Mouse (Mus musculus): ENCODE results near the gene Pqbp1. TPM values are rescaled to one million over a fixed set of nuclear protein-coding genes. Genes with fewer than 3 reads are reported as not detected.

The Pqbp1 gene
- total and polyA plus RNA-seq, 3 experiments = 94.3 to 119 (median 96.6) TPM

DNA sequence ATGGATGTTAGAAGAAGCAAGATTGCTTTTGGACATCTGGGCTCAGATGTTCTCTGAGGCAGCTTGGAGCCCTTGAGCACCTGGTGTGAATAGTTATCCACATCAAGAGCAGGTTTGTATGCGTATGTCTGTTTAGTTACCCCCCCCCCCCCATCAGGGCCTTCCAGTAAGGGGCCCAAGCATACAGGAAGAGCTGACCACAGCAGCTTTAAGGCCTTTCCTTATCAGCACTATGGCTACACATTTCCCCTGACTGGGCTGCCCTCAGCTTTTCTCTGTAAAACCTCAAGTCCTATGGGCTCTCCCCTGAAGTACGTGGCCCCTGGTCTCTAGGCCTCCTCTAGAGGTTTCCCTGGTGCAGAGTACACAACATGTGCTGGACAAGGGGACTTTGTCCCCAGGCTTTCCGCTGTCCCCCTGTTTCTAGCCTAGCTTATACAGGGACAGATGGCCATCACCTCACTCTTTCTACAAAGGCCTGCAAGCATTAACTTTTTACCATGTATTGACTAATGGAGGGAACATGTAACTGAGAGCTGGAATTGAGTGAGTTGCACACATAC, 39.8 kb downstream of the Pqbp1 start:
- no peak for DNase-seq (ENCODE audit: extremely low read depth)
- H3K79me2 ChIP-seq (replicated peaks; ENCODE audit: control insufficient read depth, extremely low read depth, insufficient read depth, poor library complexity, severe bottlenecking) = peaks cover 36% of the 10 kb centered on the region
- no peak overlapping the region for H3K4me3 ChIP-seq (replicated peaks in 1 of 3; ENCODE audit: low read depth in 2 of 3, low read length in 2 of 3, poor library complexity in 1 of 3)
- H3K27me3 ChIP-seq (replicated peaks) = no peaks in the 10 kb centered on the region
- in situ Hi-C loops (cut with MboI; ENCODE audit: low pct_ligation_motif_present, low pct_unique_long_range_greater_than_20kb, low sequenced_read_pairs) (no loop called here), dilution Hi-C loops (cut with MboI; ENCODE audit: extremely low pct_ligation_motif_present, extremely low pct_unique_long_range_greater_than_20kb, low sequenced_read_pairs) (no loop called here)
- TF ChIP-seq ELF1 (IDR thresholded peaks at IDR 0.05; ENCODE audit: low read depth, low read length) (0 out of 2 replicates have a peak, but pooled peaks have one; percentile 34), IRF4 (IDR thresholded peaks at IDR 0.05; ENCODE audit: low read depth, low read length) (peak; percentile 36; the same call in 1 of the 2 replicates), E2F4 (IDR thresholded peaks at IDR 0.05; ENCODE audit: insufficient replicate concordance, low read depth, low read length) (no peak), POLR2A (IDR thresholded peaks at IDR 0.05; ENCODE audit: low read depth, low read length) (no peak), BHLHE40 (IDR thresholded peaks at IDR 0.05; ENCODE audit: low read depth, low read length) (0 out of 2 replicates have a peak, but pooled peaks have one; percentile 4), JUN (IDR thresholded peaks at IDR 0.05; ENCODE audit: insufficient read depth, low read depth, low read length) (no peak), ZNF384 (IDR thresholded peaks at IDR 0.05; ENCODE audit: low read depth, low read length) (no peak), ZKSCAN1 (IDR thresholded peaks at IDR 0.05; ENCODE audit: borderline replicate concordance, low read depth, low read length) (no peak), TCF12 (IDR thresholded peaks at IDR 0.05; ENCODE audit: low read depth, low read length) (peak; percentile 70; the same call in 1 of the 2 replicates), RAD21 (IDR thresholded peaks at IDR 0.05; ENCODE audit: low read depth, low read length) (no peak), TBP (conservative IDR thresholded peaks at IDR 0.05; ENCODE audit: low read depth, low read length) (no peak), SIN3A (IDR thresholded peaks at IDR 0.05; ENCODE audit: low read length) (no peak), KAT2A (IDR thresholded peaks at IDR 0.05; ENCODE audit: insufficient replicate concordance, low read length) (no peak), GABPA (IDR thresholded peaks at IDR 0.05; ENCODE audit: insufficient replicate concordance, low read depth, low read length) (no peak), NRF1 (IDR thresholded peaks at IDR 0.05; ENCODE audit: low read depth, low read length) (no peak), CTCF (conservative IDR thresholded peaks at IDR 0.05 in 1 of 2, IDR thresholded peaks at IDR 0.05 in 1 of 2; ENCODE audit: low read depth in 2 of 2, low read length in 2 of 2) (no peak), JUND (conservative IDR thresholded peaks at IDR 0.05; ENCODE audit: low read depth, low read length) (no peak), USF1 (IDR thresholded peaks at IDR 0.05; ENCODE audit: low read depth, low read length) (no peak), ZC3H11A (IDR thresholded peaks at IDR 0.05; ENCODE audit: low read depth, low read length) (no peak), MYC (IDR thresholded peaks at IDR 0.05; ENCODE audit: low read depth, low read length) (no peak), HCFC1 (IDR thresholded peaks at IDR 0.05; ENCODE audit: low read depth, low read length) (no peak), ETS1 (conservative IDR thresholded peaks at IDR 0.05; ENCODE audit: low read depth, low read length) (peak; percentile 49), MAZ (IDR thresholded peaks at IDR 0.05; ENCODE audit: low read depth, low read length) (no peak), USF2 (conservative IDR thresholded peaks at IDR 0.05; ENCODE audit: low read depth, low read length) (no peak), MAFK (IDR thresholded peaks at IDR 0.05; ENCODE audit: insufficient replicate concordance, low read length) (no peak), RCOR1 (conservative IDR thresholded peaks at IDR 0.05; ENCODE audit: low read depth, low read length) (no peak), MXI1 (IDR thresholded peaks at IDR 0.05; ENCODE audit: low read depth, low read length) (no peak), NELFE (IDR thresholded peaks at IDR 0.05; ENCODE audit: low read depth, low read length) (no peak), CHD2 (IDR thresholded peaks at IDR 0.05; ENCODE audit: low read length) (no peak), PAX5 (IDR thresholded peaks at IDR 0.05; ENCODE audit: low read length) (no peak), UBTF (IDR thresholded peaks at IDR 0.05; ENCODE audit: low read depth, low read length) (no peak), EP300 (IDR thresholded peaks at IDR 0.05; ENCODE audit: low read length) (0 out of 2 replicates have a peak, but pooled peaks have one; percentile 9), MEF2A (IDR thresholded peaks at IDR 0.05; ENCODE audit: borderline replicate concordance, low read depth, low read length) (peak; percentile 44; the same call in 1 of the 2 replicates), MAX (IDR thresholded peaks at IDR 0.05; ENCODE audit: low read length) (no peak), CHD1 (IDR thresholded peaks at IDR 0.05; ENCODE audit: low read depth, low read length) (no peak), POLR2AphosphoS2 (IDR thresholded peaks at IDR 0.05; ENCODE audit: low read depth, low read length) (no peak)
- no peaks in the 10 kb centered on the region for H3K9me3 ChIP-seq (replicated peaks; ENCODE audit: low read length)
- peak overlapping the region; percentile 33; the same call in 1 of the 2 replicates for H3K9ac ChIP-seq (ENCODE audit: insufficient read depth, low read depth)
- H3K4me2 ChIP-seq (ENCODE audit: insufficient read depth, low read depth, poor library complexity, severe bottlenecking) = peak overlapping the region; percentile 56
- H3K36me3 ChIP-seq (replicated peaks in 1 of 2; ENCODE audit: control insufficient read depth in 1 of 2, insufficient read depth in 1 of 2, low read length in 1 of 2) = peaks cover 11 to 18% of the 10 kb centered on the region in 2 experiments
- peaks cover 14 to 49% of the 10 kb centered on the region in 2 experiments for H3K4me1 ChIP-seq (ENCODE audit: control insufficient read depth in 1 of 2, insufficient read depth in 2 of 2)
- H3K27ac ChIP-seq (ENCODE audit: insufficient read depth, low read depth) = peak overlapping the region; percentile 84

All from CH12.LX (cell line).